Mouse (Mus musculus) kidney, embryonic 14.5 days (tissue): ENCODE measurements at regions not wholly inside any gene's neighbourhood (a gene's known extent, or its start where the extent isn't known, plus 50 kb on each side); places are given as distances from the start of the nearest gene placed in this dataset.

Source experiments
- ATAC-seq: fragments of 200-750 bp; cut with Nextera tagmentation; 2 replicates; pipeline ENCODE4 v1.8.0; 2017; ENCODE audit warnings: moderate number of reproducible peaks, mild to moderate bottlenecking, moderate TSS enrichment, moderate library complexity; ENCODE audit not compliant: low FRiP score, low TSS enrichment
- H3K27ac ChIP-seq: fragments of 300-500 bp; sonication (generic); 2 replicates; pipeline ENCODE4 v1.5.1; 2014; ENCODE audit warnings: low read depth, mild to moderate bottlenecking, low read length, moderate library complexity, mixed read lengths
- H3K27me3 ChIP-seq: fragments of 300-500 bp; sonication (generic); 2 replicates; pipeline ENCODE4 v1.6.1; 2014; ENCODE audit warnings: mild to moderate bottlenecking, low read length; ENCODE audit not compliant: control insufficient read depth, insufficient read depth
- H3K36me3 ChIP-seq: fragments of 300-500 bp; sonication (generic); 2 replicates; pipeline ENCODE4 v1.6.1; 2014; ENCODE audit warnings: low read length, mixed read lengths; ENCODE audit not compliant: control insufficient read depth, insufficient read depth
- H3K4me1 ChIP-seq: fragments of 300-500 bp; sonication (generic); 2 replicates; pipeline ENCODE4 v1.6.1; 2014; ENCODE audit warnings: low read length, mixed read lengths; ENCODE audit not compliant: control insufficient read depth, insufficient read depth
- H3K4me2 ChIP-seq: fragments of 300-500 bp; sonication (generic); replicated peaks from 2 replicates; pipeline ENCODE4 v1.6.1; 2014; ENCODE audit warnings: low read depth, mild to moderate bottlenecking, low read length
- H3K4me3 ChIP-seq: fragments of 300-500 bp; sonication (generic); 2 replicates; pipeline ENCODE4 v1.5.1; 2014; ENCODE audit warnings: mild to moderate bottlenecking, low read length
- H3K9ac ChIP-seq: fragments of 300-500 bp; sonication (generic); 2 replicates; pipeline ENCODE4 v1.6.1; 2014; ENCODE audit warnings: low read depth, mild to moderate bottlenecking, low read length, moderate library complexity
- H3K9me3 ChIP-seq: fragments of 300-500 bp; sonication (generic); 2 replicates; pipeline ENCODE4 v1.6.1; 2016; ENCODE audit warnings: low read length; ENCODE audit not compliant: control insufficient read depth
- WGBS: fragments of 180-500 bp; shearing (Covaris S2); extraction: QIAGEN DNeasy Blood & Tissue Kit; methylation state at CpG from one replicate; pipeline ENCODE4 v1.1.7; 2014; 5-methylcytosine and 5-hydroxymethylcytosine counted together

- Histone ChIP-seq H3K4me2 (no peak overlapping the region), H3K9ac (no peak overlapping the region), H3K9me3 (no peaks in the 10 kb centered on the region), H3K27ac (no peak overlapping the region), H3K4me1 (no peaks in the 10 kb centered on the region), H3K27me3 (no peaks in the 10 kb centered on the region), H3K36me3 (no peaks in the 10 kb centered on the region), H3K4me3 (no peak overlapping the region)
- WGBS = 83% methylated on average over 3 of the region's 3 CpGs
- no peak for ATAC-seq
Measured at GRCm38 (mm10) chr9:31609731-31610130, 145.5 kb upstream of the Tmem45b start.

GRCm38 (mm10) chr9:31608084-31608870 lies 144.0 kb upstream of the Tmem45b start:
- Histone ChIP-seq H3K4me2 (no peak overlapping the region), H3K27ac (no peak overlapping the region), H3K4me3 (no peak overlapping the region), H3K9ac (no peak overlapping the region), H3K36me3 (no peaks in the 10 kb centered on the region), H3K9me3 (no peaks in the 10 kb centered on the region), H3K4me1 (no peaks in the 10 kb centered on the region), H3K27me3 (no peaks in the 10 kb centered on the region)
- no peak for ATAC-seq
- WGBS = 52% methylated on average over 8 of the region's 8 CpGs

- 78% methylated on average over 6 of the region's 6 CpGs for WGBS
- no peaks in the 10 kb centered on the region for H3K27me3 ChIP-seq
- H3K9ac ChIP-seq = no peak overlapping the region
- H3K4me3 ChIP-seq = no peak overlapping the region
- H3K36me3 ChIP-seq = no peaks in the 10 kb centered on the region
- no peak for ATAC-seq
- H3K9me3 ChIP-seq = no peaks in the 10 kb centered on the region
- H3K4me2 ChIP-seq = no peak overlapping the region
- no peak overlapping the region for H3K27ac ChIP-seq
- no peaks in the 10 kb centered on the region for H3K4me1 ChIP-seq
Measured at GRCm38 (mm10) chr9:31606936-31607335, 142.7 kb upstream of the Tmem45b start.

GRCm38 (mm10) chr9:31604497-31605090 lies 140.3 kb upstream of the Tmem45b start:
- no peak for ATAC-seq

GRCm38 (mm10) chr9:31602707-31603106 lies 138.4 kb upstream of the Tmem45b start:
- no peaks in the 10 kb centered on the region for H3K27me3 ChIP-seq
- no peaks in the 10 kb centered on the region for H3K9me3 ChIP-seq
- 81% methylated on average over 4 of the region's 4 CpGs for WGBS
- no peaks in the 10 kb centered on the region for H3K4me1 ChIP-seq
- H3K27ac ChIP-seq = no peak overlapping the region
- H3K9ac ChIP-seq = no peak overlapping the region
- H3K4me3 ChIP-seq = no peak overlapping the region
- ATAC-seq = no peak
- no peak overlapping the region for H3K4me2 ChIP-seq
- no peaks in the 10 kb centered on the region for H3K36me3 ChIP-seq

More at GRCm38 (mm10) chr9:31604497-31605090, 140.3 kb upstream of the Tmem45b start:
- Histone ChIP-seq H3K4me2 (no peak overlapping the region), H3K36me3 (no peaks in the 10 kb centered on the region), H3K9me3 (no peaks in the 10 kb centered on the region), H3K27ac (no peak overlapping the region), H3K4me3 (no peak overlapping the region), H3K9ac (no peak overlapping the region), H3K27me3 (no peaks in the 10 kb centered on the region), H3K4me1 (no peaks in the 10 kb centered on the region)
- WGBS = 84% methylated on average over 6 of the region's 6 CpGs

GRCm38 (mm10) chr9:31595096-31595495 lies 130.8 kb upstream of the Tmem45b start:
- H3K9me3 ChIP-seq = no peaks in the 10 kb centered on the region
- H3K9ac ChIP-seq = no peak overlapping the region
- no peak overlapping the region for H3K4me2 ChIP-seq
- ATAC-seq = no peak
- 59% methylated on average over 7 of the region's 7 CpGs for WGBS
- H3K4me1 ChIP-seq = no peaks in the 10 kb centered on the region
- H3K27ac ChIP-seq = no peak overlapping the region
- H3K36me3 ChIP-seq = no peaks in the 10 kb centered on the region
- H3K4me3 ChIP-seq = no peak overlapping the region
- no peaks in the 10 kb centered on the region for H3K27me3 ChIP-seq

- H3K27ac ChIP-seq = no peak overlapping the region
- no peaks in the 10 kb centered on the region for H3K27me3 ChIP-seq
- no peaks in the 10 kb centered on the region for H3K4me1 ChIP-seq
- no peak overlapping the region for H3K4me2 ChIP-seq
- no peak overlapping the region for H3K4me3 ChIP-seq
- no peak for ATAC-seq
- H3K36me3 ChIP-seq = no peaks in the 10 kb centered on the region
- H3K9me3 ChIP-seq = no peaks in the 10 kb centered on the region
- H3K9ac ChIP-seq = no peak overlapping the region
Measured at GRCm38 (mm10) chr9:31587671-31588070, 123.4 kb upstream of the Tmem45b start.

- ATAC-seq = no peak
- H3K27me3 ChIP-seq = no peaks in the 10 kb centered on the region
Measured at GRCm38 (mm10) chr9:31583983-31584382, 119.7 kb upstream of the Tmem45b start.

GRCm38 (mm10) chr9:31582947-31583346 lies 118.7 kb upstream of the Tmem45b start:
- no peak overlapping the region for H3K9ac ChIP-seq
- H3K9me3 ChIP-seq = no peaks in the 10 kb centered on the region
- WGBS = 81% methylated on average over 7 of the region's 7 CpGs
- ATAC-seq = no peak
- H3K36me3 ChIP-seq = no peaks in the 10 kb centered on the region
- no peak overlapping the region for H3K4me2 ChIP-seq
- H3K27ac ChIP-seq = no peak overlapping the region
- H3K27me3 ChIP-seq = no peaks in the 10 kb centered on the region
- H3K4me1 ChIP-seq = no peaks in the 10 kb centered on the region
- H3K4me3 ChIP-seq = no peak overlapping the region

More at GRCm38 (mm10) chr9:31583983-31584382, 119.7 kb upstream of the Tmem45b start:
- 71% methylated on average over 10 of the region's 10 CpGs for WGBS
- H3K9me3 ChIP-seq = no peaks in the 10 kb centered on the region
- no peak overlapping the region for H3K4me3 ChIP-seq
- H3K4me2 ChIP-seq = no peak overlapping the region
- no peak overlapping the region for H3K9ac ChIP-seq
- no peaks in the 10 kb centered on the region for H3K36me3 ChIP-seq
- no peak overlapping the region for H3K27ac ChIP-seq
- no peaks in the 10 kb centered on the region for H3K4me1 ChIP-seq
